Mouse (Mus musculus) frontal cortex, postnatal 14 days (tissue): ENCODE measurements at regions not wholly inside any gene's neighbourhood (a gene's known extent, or its start where the extent isn't known, plus 50 kb on each side); places are given as distances from the start of the nearest gene placed in this dataset.
A peak's percentile ranks its signal among the peaks of the same experiment; 100 is the strongest.

Experiments used
- DNase-seq, 2 experiments: peaks; one replicate each; pipeline ENCODE4 v3.0.0; 2022; ENCODE audit warnings: low spot score in 2 of 2

DNA sequence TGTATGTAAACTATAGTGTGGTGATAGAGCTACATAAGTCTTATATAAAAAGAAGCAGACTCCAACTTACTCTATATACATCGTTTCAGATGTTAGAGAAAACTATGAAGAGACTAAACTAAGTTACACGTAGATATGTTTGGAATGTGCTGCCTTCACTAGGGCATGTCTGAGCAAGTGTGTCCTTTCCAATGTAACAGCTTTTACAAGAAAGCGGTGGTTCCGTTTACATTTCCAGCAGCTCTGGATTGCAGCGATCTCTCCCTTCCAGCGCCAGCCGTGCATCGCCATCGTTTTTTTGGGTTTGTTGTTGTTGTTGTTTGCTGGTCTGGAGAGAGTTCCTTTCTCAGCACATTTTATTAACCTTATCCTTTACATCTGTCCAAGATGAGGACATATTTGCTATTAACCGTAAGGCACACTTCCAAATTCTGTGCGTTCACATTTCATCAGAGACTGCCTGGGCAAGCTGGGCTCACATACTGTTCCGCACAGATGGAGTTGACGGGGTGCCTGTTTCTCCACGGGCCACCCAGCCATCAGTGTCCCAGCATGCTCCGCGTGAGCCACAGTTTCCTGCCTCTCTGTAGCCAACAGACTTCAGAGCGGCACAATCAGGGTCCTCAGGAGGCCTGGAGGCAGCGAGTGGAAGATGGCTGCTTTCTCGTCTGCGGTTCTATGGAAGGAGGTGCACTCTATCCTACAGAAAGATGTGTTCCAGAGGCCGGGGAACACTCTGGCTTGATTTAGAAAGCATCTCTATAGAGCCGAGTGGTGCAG is 125.2 kb upstream of the Map1b start:
- DNase-seq, result peak in 1 of 2 experiments; percentile 10

DNA sequence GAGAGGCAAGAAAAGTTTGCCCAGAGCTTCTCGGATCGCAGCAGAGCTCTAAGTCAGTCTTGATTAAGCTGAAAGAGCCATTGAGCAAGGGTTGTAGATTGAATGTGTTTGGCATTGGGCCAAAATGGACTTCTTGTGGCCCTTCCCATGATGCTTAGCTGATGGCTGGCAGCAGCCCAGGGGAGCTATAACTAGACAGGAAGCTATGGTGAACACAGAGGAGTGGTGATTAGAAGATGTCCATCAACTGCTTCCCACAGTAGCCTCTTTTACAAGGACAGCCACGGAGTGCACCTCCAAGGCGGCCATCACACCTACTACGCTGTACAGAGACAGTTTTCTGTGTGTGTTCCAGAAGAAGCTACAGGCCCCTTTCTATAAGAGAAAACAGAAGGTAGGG is 116.4 kb upstream of the Map1b start:
- no peak for DNase-seq

DNA sequence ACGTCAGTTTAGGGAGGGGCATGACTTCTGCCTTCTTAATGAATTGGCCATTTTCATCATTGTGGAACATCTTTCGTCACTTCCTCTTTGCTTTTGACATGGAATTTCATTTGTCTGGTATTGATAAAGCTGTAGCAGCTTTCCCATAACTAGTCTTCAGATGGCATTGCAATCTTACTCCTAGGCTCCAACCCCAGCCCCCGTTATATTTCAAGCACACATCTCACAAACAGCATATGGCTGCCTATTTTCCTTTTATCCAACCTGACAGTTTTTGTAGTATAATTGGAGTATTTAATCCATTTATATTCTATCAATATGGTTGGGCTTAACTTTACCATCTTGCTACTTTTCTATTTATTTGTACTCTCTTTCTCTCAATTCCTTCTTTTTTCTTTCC is 114.5 kb upstream of the Map1b start:
- DNase-seq, result no peak

DNA sequence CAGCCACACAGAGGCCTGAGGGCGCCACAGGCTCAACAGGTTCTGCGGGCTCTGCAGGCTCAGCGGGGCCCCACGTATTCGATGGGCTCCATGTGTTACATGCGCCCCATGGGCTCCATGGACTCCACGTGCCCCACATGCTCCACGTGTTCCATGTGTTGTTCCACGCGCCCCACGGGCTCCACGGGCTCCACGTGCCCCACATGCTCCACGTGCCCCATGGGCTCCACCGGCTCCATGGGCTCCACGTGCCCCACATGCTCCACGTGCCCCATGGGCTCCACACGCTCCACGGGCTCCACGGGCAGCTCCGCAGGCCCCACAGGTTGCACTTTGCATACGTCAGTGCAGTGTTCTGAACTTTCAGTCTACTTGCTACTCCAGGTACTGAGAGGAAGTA is 114.0 kb upstream of the Map1b start:
- DNase-seq, result no peak

DNA sequence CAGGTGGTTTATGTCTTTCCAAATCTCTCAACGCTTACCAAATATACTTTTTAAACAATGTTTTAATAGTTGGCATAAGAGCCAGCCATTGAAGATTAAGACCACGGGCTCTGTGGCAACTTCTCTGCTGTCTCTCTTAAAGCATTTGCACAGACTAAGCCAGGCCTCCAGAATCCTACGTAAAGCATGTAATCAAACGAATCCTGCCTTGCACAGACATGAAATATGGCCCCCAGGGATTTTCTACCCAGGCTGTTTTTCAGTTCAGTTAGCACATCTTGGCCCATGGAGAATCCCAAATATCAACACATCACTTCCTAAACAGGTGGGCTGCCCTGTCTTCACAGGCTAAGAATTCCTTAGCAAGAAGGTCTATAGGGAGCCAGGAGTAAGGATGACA is 108.9 kb upstream of the Map1b start:
- no peak for DNase-seq

DNA sequence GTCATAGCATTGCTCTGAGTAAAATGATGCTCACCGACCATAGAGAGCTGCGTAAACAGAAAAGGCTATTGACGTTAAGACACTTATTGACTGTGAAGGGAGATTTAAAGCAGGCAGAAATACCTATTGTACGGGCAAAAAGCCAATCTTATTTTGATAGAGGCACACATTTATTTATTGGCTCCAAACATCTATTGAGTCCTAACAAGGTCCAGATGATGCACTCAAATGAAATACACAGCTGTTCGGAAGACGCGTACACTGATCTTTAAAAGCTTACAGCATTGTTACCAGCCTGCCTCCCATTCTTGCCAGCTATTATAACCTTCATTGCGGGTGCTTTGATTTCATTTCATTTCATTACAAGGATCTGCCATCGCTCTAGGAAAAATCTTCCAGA is 102.0 kb upstream of the Map1b start:
- no peak for DNase-seq

DNA sequence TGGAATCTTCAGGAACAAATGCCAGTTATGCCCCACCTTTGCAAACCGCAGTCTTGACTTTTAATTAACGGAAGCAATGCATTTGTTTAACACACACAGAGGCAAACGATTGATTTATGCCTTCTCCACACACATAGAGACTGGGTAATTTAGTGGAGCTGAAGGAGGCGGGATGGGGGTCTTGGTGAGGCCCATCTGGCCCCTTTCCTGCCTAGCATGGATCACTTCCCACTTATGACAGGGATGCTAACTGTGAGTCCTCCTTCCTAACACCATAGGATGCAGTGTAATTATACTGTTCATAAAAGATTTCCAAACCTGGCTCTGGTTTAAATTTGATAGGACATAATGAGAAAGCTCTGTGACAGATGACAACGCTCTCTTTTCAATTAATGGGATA is 101.1 kb upstream of the Map1b start:
- DNase-seq, result no peak

DNA sequence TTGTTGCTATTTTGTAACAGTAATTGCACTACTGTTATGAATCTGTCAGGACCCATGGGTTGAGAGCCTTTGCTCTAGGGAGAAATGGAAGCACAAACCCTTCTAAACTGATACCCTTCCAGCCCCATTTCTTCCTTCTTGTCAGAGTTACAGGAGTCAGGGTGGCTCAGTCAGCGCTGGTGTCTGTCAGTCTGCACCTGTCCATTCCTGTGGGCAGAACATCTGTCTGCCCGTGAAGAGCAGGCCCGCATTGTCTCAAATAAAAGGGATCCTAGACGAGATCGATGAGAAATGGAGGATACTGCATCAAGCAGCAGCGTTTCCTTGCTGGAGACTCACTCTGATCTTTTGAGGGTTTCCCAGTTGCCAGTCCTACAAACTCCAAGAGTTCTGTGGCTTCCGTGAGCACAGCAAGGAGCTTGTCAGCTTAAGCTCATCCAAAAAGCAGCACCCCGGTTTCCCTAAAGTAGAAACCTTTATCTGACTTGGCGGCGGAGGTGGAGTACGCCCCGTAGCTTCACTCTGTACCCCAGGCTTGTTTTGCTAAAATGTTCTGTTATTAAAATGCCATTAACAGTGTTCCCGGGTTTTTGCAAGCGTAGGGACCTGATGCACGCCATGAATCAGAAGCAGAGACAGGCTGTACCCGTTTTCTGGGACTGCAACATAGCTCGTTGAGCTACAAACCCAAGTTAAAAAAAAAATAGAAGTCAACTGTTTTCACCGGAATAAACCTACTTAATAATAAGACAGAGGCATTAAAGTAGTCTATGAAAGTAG is 95.6 kb upstream of the Map1b start:
- DNase-seq, result no peak

DNA sequence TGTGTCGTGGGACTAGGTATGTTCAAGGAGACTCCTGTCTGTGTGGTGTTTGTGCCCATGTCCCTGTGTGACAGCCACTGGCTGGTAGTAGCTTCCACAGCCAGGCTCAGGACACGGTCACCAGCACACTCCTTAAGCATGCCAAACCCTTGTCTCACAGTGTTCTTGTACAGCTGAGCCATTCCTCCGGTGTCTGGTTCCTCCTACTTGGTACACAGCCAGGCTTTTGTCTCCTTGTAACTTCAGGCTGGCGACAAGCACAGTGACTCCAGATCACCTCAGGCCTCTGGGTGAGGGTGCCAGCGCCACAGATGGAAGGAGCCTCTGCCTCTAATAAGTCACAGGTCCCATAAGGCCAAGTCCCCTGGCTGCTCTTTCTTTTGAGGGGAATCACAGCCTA is 94.2 kb upstream of the Map1b start:
- DNase-seq, result no peak

DNA sequence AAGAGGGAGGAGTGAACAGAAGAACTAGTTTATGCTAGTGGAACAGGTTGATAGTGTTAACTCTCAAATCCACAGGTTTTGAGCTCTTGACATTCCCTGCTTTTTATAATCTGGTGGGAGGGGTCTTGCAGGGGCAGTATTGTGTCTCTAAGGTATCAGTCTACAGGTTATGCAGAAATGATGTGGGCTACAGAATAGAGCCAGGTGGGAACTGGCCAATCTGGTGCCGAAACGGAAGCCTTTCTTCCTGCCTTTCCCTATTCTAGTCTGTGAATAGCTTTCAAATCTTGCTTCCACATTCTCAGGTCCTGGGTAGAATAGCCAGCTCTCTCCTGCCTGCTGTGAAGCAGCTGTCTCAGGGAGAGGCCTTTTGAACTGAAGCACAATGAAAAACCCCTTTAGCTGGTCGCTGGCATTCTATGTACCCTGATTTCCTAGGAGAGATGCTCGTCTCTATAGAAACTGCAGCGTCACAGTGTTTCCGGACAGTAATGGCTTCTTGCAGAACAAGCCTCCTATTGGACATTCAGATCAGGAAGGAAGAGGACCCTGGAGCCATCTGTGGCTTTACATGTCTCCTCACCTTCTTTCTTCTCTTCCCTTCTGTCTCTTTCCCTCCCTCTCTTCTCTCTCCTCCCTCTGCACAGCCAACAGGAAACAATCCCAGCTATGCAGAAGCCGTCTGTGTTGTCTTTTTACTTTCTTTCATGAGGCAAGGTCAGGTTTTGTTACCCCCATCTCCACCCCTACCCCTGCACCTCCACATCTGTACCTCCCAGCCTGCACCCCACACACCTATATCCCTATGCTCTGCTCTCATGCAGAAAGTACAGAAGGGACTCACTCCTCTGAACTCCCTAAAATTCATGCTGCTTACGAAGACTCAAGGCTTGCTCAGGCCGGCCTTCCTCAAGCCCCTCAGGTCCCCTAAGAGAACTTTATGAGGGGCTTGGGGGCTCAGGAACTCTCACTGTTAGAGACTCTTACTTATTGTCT is 93.1 kb upstream of the Map1b start:
- DNase-seq, result no peak

DNA sequence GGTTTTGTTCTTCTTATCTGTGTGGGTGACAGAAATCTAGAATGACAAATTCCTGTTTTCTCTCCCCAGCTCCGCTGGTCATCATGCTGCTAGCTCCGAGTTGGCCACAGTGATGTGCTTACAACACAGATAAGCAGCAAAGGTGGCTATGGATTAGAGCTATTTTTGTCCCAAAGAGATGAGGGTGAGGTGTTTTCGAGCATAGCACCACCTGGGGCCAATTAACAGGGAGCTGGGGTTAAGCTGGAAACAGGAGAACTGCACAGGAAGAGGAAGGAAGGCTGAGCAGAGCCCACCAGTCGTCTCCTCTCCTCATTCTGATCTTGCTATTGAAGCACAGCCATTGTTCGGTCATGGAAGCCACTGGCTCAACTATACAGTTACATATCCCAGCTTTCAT is 92.3 kb upstream of the Map1b start:
- no peak for DNase-seq

DNA sequence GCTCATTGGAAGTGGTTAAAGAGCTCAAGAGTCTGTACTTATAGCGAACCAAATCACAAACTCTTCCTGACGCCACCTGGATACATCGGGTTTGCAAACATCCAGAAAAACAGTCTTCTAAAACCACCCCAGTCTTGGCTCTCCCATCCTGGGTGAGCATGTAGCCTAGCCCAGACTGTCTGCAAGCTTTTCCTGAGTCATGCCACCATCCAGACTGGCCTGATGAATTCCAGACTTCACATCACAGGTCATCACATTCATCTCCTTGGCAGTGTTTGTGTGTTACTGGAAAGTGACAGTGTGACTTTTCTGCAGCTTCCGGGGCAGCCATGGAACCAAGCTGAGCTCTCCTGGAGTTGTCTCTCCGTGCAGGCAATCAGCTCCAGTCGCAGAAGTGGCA is 90.9 kb upstream of the Map1b start:
- no peak for DNase-seq

DNA sequence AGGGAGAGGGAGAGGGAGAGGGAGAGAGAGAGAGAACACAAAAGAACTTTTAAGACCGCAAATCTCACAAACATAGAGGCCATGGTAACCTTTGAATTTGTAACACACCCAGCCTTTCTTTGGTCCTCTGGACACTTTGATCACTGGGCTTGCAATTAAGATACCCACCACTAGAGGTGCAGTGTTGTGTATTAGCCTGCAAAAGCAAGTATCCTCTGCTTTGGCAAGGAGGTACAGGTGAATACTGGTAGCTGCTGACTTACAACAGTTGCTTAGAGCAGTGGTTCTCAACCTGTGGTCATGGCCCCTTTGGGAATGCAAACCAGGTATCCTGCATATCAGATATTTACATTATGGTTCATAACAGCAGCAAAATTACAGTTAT is 90.3 kb upstream of the Map1b start:
- DNase-seq, result no peak

DNA sequence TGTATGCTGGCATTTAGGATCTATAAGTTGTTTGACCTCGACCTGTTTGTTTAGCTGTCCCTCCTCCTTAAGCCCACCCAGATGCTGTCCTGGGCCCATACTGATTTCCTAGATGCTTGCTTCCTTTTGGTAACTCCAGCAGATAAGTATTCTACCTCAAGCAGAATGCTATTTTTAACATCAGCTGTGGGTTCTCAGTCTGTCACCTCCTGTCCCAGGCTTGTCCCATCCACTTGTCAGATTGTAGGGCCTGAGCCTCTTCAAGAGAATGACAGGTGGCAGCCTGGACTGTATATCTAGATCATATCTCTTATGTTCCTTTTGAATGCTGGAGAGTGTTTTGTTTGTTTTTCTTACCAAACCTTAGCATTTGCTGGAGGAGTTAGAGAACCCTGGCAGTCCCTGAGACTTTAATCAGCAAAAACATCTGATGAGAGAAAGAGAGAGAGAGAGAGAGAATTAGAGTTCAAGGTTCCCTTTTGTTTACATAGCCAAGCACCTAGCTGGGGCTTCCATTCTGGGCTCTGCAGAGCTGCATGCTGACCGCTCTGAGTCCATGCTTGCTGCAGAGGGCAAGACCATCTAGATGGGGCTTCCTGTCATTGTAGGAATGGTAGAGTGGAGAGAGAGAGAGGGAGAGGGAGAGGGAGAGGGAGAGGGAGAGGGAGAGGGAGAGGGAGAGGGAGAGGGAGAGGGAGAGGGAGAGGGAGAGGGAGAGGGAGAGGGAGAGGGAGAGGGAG is 89.7 kb upstream of the Map1b start:
- DNase-seq, result no peak

DNA sequence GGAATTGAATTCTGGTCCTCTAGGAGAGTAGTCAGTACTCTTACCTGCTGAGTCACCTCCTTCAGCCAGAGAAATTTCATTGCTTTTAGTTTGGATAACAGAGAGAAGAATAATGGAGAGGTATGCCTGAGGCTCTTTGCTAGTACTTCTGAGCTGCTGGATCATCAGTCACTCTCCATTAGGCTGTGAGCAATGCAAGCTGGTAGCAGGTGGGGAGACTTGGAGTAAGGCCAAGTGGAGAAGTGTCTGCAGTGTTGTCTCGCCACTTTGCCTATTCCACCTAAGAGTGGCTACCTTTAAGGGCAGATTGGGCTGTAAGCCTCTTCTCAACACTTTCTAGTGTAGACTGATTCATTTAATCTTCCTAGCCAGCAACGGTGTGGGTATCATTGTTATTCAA is 81.6 kb upstream of the Map1b start:
- no peak for DNase-seq

DNA sequence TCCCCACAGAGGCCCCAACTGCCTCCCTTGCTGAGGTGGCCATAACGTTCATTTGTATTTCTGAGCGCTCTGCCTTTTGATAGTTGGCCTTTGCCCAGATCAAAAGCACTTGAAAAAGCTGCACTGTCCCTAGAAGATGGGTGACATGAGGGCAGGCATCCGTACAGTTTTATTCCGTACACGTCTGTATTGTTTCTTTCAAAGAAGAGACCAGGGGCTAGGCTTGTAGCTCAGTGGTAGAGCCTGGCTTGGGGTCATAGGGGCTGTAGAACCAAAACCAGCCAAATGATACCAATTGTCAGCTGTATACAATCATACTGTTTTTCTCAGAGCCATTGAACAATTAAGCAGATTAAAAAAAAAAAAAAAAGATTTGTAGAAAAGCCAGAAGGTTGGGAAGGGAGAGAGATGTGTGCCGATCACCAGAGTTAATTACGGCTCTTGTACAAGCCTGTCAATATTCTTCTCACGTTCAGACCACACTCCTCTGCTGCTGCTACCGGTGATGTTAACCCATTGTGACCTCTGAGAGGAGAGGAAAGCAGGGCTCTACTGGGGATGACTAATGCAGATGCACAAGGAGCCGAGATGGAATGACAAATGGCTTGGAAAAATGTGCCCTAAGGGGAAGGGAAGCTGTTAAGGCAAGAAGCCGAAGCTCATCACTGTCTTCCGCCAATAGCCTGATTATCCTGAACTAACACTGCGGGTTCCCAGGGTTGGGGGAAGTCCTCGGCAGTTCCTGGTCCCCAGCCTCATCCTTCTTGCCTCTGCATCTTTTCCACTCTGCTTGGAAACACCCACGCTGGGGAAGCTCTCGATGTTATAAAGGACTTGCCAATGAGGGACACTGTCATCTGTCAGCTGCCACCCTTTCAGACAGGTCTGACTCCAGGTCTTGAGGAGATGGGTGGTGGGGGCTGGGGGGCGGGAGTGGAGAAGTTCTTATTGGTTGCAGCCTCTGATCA is 77.8 kb upstream of the Map1b start:
- DNase-seq, result no peak

DNA sequence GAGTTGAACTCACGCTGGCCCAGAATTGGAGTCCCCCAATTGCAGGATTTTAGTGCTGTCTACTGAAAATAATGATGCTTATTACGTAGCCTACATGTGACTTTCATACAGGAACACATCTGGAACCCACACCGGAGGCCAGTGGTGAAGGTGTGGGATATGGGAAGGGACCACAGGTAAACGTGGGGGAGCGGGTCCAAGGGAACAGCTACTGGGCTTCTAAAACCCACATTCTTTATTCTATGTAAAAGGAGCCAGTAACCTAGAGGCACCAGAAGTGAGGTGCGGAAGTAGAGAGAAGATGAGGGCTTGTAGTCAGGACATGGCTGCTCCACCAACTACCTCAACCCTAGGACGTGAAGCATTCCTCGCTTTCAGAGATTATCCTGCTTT is 76.9 kb upstream of the Map1b start:
- no peak for DNase-seq

DNA sequence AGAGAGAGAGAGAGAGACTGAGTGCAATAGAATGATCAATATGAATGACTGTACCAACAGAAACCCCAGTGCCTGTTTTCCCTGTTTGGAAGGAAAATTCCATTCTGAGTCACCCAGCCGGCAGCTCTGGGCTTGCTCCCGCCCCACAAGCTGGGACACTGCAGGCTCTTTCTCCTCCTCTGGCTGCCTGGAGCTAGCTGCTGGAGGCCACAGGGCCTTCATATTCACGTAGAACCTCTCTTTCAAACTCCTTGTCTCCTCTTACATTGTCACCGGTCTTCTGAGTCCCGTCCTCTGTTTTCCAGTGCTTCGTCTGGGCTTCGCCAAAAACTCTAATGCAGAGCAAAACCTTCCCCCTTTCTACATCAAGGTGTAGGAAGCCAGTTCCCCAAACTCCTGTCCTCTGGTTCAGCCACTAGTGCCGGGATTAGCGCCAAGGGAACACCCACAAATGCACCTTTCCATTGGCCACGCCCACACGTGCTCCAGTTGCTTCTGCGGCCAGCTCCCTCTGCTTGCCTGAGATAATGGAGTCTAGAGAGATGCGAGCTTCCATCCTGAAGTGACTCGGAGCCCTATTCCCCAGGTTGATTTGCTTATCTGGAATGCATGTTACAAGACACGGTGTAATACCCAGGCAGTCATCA is 76.4 kb upstream of the Map1b start:
- DNase-seq, result no peak

DNA sequence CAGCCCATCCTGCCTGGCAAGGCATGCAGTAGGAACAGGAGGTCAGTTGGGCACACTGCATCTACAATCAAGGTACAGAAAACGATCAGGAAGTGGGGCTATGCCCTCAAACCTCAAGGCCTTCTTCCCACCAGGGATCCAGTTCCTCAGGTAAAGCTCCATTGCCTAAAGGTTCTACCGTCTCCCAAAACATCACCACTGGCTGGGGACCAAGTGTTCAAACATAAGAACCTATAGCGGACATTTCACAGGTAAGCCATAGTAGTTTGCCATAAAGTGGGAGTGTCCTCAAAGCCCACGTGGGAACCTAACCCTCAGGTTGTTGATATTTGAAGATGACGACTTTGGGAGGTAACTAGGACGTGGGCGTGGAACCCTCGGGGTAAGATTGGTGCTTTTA is 72.3 kb upstream of the Map1b start:
- no peak for DNase-seq

DNA sequence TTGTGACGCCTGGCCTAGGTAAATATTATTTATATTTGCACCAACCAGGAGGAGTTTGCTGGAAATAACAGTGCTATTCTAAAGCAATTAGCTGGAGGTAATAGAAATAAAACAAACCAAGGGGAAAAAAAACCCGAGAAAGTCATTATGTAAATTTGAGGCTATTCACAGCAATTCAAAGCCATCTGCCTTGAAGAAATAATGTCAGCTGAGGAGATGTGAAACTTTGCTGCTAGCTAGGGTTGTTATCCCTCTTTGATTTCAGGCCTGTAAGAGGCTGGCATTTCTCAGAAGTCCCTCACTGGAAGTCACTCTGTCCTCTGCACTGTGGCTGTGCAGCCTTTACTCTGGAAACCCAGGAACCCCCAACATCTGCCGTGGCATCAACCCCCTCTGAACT is 67.5 kb upstream of the Map1b start:
- no peak for DNase-seq
